Mouse (Mus musculus) brain, embryonic 18.5 days (tissue): ENCODE measurements around the gene Crb3.
A peak's percentile ranks its signal among the peaks of the same experiment; 100 is the strongest.

Experiments used
- DNase-seq: peaks from one replicate; pipeline ENCODE4 v3.0.0-alpha.2; 2012; ENCODE audit warnings: low read depth, low spot score

Crb3 gene

GRCm38 (mm10) chr17:57062011-57062521 is 3.2 kb downstream of the Crb3 start:
- DNase-seq = no peak

- no peak for DNase-seq
These were observed 3.6 kb downstream of the Crb3 start for GRCm38 (mm10) chr17:57062548-57062947.

GRCm38 (mm10) chr17:57063031-57063430 is 4.1 kb downstream of the Crb3 start:
- DNase-seq = no peak

- no peak for DNase-seq
These were observed 8.0 kb downstream of the Crb3 start for GRCm38 (mm10) chr17:57066908-57067307.

- no peak for DNase-seq
These were observed 11.4 kb downstream of the Crb3 start for GRCm38 (mm10) chr17:57070272-57070671.

GRCm38 (mm10) chr17:57070699-57071098 is 11.8 kb downstream of the Crb3 start:
- DNase-seq = no peak

- no peak for DNase-seq
These were observed 18.0 kb downstream of the Crb3 start for GRCm38 (mm10) chr17:57076916-57077315.

- DNase-seq = no peak
These were observed 19.4 kb downstream of the Crb3 start, which contains the start of gene Dennd1c for GRCm38 (mm10) chr17:57078336-57078735. Dennd1c (minus strand) TSS chr17:57078514.

- DNase-seq = no peak
These were observed 21.0 kb downstream of the Crb3 start for GRCm38 (mm10) chr17:57079919-57080318.

GRCm38 (mm10) chr17:57081234-57081842 is 22.4 kb downstream of the Crb3 start:
- no peak for DNase-seq

- DNase-seq = no peak
These were observed 23.6 kb downstream of the Crb3 start for GRCm38 (mm10) chr17:57082481-57082880.

GRCm38 (mm10) chr17:57085970-57086757 is 27.3 kb downstream of the Crb3 start:
- DNase-seq = no peak

- peak; percentile 71 for DNase-seq
These were observed 28.3 kb downstream of the Crb3 start, which contains the start of gene Tubb4a for GRCm38 (mm10) chr17:57087049-57087832. Tubb4a (minus strand) TSS chr17:57087782.

- no peak for DNase-seq
These were observed 35.3 kb downstream of the Crb3 start for GRCm38 (mm10) chr17:57094222-57094621.

- DNase-seq = no peak
These were observed 37.1 kb downstream of the Crb3 start for GRCm38 (mm10) chr17:57095855-57096622.

- DNase-seq = no peak
These were observed 37.7 kb downstream of the Crb3 start for GRCm38 (mm10) chr17:57096623-57096920.

GRCm38 (mm10) chr17:57098321-57098720 is 39.4 kb downstream of the Crb3 start:
- DNase-seq = no peak

- no peak for DNase-seq
These were observed 40.9 kb downstream of the Crb3 start for GRCm38 (mm10) chr17:57099629-57100325.

GRCm38 (mm10) chr17:57102276-57102675 is 43.4 kb downstream of the Crb3 start:
- no peak for DNase-seq

- DNase-seq = no peak
These were observed 45.6 kb downstream of the Crb3 start for GRCm38 (mm10) chr17:57104496-57104895.
